Mouse (Mus musculus) heart, embryonic 13.5 days (tissue): Measurements from ENCODE around the gene Ccdc162. TPM values are rescaled to one million over a fixed set of nuclear protein-coding genes. Genes with fewer than 3 reads are reported as not detected.

Experiments
- ATAC-seq: fragments of 200-750 bp; cut with Nextera tagmentation; 2 replicates; pipeline ENCODE4 v1.8.0; 2017; ENCODE audit warnings: moderate TSS enrichment; ENCODE audit not compliant: insufficient number of reproducible peaks, low FRiP score, low TSS enrichment; ENCODE audit errors: extremely low read depth
- H3K27ac ChIP-seq: fragments of 300-500 bp; sonication (generic); replicated peaks from 2 replicates; pipeline ENCODE4 v1.5.1; 2015; ENCODE audit warnings: moderate library complexity, mild to moderate bottlenecking, inconsistent platforms
- H3K27me3 ChIP-seq: fragments of 300-500 bp; sonication (generic); replicated peaks from 2 replicates; pipeline ENCODE4 v1.6.1; 2015; ENCODE audit warnings: mild to moderate bottlenecking, inconsistent platforms
- H3K36me3 ChIP-seq: fragments of 300-500 bp; sonication (generic); 2 replicates; pipeline ENCODE4 v1.6.1; 2015; ENCODE audit warnings: mild to moderate bottlenecking, inconsistent platforms
- H3K4me1 ChIP-seq: fragments of 300-500 bp; sonication (generic); 2 replicates; pipeline ENCODE4 v1.6.1; 2015; ENCODE audit warnings: inconsistent platforms
- H3K4me2 ChIP-seq: fragments of 300-500 bp; sonication (generic); 2 replicates; pipeline ENCODE4 v1.6.1; 2015; ENCODE audit warnings: inconsistent platforms, mild to moderate bottlenecking, moderate library complexity
- H3K4me3 ChIP-seq: fragments of 300-500 bp; sonication (generic); 2 replicates; pipeline ENCODE4 v1.5.1; 2015; ENCODE audit warnings: moderate library complexity, mild to moderate bottlenecking, inconsistent platforms
- H3K9ac ChIP-seq: fragments of 300-500 bp; sonication (generic); 2 replicates; pipeline ENCODE4 v1.6.1; 2015; ENCODE audit warnings: inconsistent platforms, mild to moderate bottlenecking, moderate library complexity
- H3K9me3 ChIP-seq: fragments of 300-500 bp; sonication (generic); 2 replicates; pipeline ENCODE4 v1.6.1; 2016; ENCODE audit warnings: inconsistent platforms
- WGBS: fragments of 180-500 bp; shearing (Covaris S2); methylation state at CpG from one replicate; pipeline ENCODE4 v1.1.7; 2015; ENCODE audit warnings: mixed read lengths; 5-methylcytosine and 5-hydroxymethylcytosine counted together
- polyA plus RNA-seq: library from polyadenylated mRNA; unstranded; fragments of >200 nt; fragmentation: Nextera tagmentation; extraction: Ambion mirVana; gene quantifications from 2 replicates; pipeline ENCODE4 v1.2.1, GENCODE M21; 2015

Ccdc162 gene
- polyA plus RNA-seq, 1 experiment from 2014 or later = 0.27 TPM

DNA sequence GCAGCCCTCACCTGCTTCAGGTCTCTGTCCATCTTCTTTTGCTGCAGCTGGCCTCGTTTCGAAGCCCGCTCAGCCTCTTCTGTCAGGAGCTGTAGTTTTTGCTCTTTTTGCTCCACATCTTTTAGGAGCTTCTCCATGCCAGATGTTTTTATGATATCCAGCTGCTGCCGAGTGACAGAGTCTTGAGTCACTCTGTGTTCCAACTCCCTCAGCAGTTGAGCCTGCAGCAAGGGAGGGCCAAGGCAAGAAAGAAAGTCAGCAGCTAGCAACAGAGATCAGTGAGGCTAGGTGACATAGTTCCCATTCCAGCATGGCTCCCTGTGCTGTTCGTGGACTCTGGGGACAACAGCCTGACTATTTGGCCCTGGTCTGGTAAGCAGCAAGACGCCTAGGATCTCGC, 165.7 kb downstream of the Ccdc162 start:
- H3K9ac ChIP-seq = no peak overlapping the region
- H3K27ac ChIP-seq = no peak overlapping the region
- H3K4me3 ChIP-seq = no peak overlapping the region
- WGBS = 78% methylated on average over 7 of the region's 7 CpGs
- peaks cover 4% of the 10 kb centered on the region; the same call in 1 of the 2 replicates for H3K36me3 ChIP-seq
- no peaks in the 10 kb centered on the region for H3K27me3 ChIP-seq
- no peak for ATAC-seq
- H3K9me3 ChIP-seq = peaks cover 6% of the 10 kb centered on the region
- peaks cover 21% of the 10 kb centered on the region for H3K4me1 ChIP-seq
- no peak overlapping the region for H3K4me2 ChIP-seq

DNA sequence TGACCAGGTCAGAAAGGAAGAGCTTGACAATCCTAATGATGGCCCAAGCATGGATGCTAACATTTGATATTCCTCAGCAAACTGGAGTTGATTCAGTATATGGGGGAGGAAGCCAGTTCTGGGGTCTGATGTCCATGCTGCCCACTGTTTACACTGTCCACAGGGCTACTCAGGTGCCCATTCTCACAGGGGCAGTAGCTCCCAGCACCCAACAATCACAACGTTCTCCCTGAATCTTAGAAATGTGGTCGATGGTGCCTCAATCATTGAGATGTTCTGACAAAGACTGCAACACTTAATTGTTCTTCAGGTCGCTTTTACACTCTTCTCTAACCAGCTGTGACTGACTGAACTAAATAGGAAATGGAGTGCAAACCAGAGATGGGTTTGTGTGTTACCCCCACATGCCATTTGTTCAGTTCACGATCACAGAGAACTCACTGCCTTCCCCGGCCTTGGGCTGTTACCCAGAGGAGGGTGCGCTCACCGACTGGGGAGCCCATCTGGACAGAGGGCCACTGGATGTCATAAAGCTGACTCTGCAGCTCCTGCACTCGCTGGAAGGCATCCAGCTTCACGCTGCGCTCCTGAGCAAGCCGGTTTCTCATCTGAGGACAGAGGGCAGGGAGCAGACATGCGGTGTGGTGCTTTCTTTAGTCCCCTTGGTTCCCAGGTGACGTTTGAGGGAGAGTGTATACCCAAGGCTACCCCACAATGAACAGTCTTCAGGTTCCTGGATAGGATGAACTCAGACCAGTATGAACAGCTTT, 169.9 kb downstream of the Ccdc162 start:
- WGBS = 55% methylated on average over 13 of the region's 13 CpGs
- H3K36me3 ChIP-seq = peaks cover 4% of the 10 kb centered on the region; the same call in 1 of the 2 replicates
- peaks cover 6% of the 10 kb centered on the region for H3K9me3 ChIP-seq
- no peak overlapping the region for H3K27ac ChIP-seq
- H3K4me3 ChIP-seq = no peak overlapping the region
- peaks cover 16% of the 10 kb centered on the region for H3K4me1 ChIP-seq
- no peak overlapping the region for H3K9ac ChIP-seq
- no peak for ATAC-seq
- no peaks in the 10 kb centered on the region for H3K27me3 ChIP-seq
- H3K4me2 ChIP-seq = no peak overlapping the region

DNA sequence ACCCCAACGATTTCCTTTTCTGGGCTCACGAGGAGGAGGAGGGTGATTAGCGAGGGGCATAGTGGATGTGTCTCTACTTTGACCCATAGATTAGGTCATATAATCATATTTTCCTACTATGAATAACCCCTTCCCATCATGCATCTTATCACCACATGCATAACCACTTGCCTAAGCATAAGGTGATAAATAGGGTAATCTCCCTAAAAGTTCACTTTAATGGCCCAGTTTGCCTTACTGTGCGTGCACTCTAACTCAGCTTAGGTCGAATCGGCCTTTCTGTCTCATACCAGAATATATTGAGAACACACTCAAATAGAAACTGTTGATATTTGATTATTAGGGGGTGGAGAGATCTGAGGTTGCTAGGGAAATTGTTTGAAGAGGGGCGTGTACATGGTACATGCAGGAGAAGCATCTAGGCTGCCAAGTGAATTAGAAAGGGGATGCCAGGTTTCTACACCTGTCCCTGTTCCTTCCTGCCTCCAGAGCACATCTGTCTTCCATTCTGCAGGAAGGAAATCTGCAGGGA, 171.1 kb downstream of the Ccdc162 start:
- peaks cover 4% of the 10 kb centered on the region; the same call in 1 of the 2 replicates for H3K36me3 ChIP-seq
- no peak overlapping the region for H3K9ac ChIP-seq
- ATAC-seq = no peak
- no peaks in the 10 kb centered on the region for H3K27me3 ChIP-seq
- H3K9me3 ChIP-seq = peaks cover 6% of the 10 kb centered on the region
- H3K4me3 ChIP-seq = no peak overlapping the region
- H3K4me1 ChIP-seq = peaks cover 16% of the 10 kb centered on the region
- 49% methylated on average over 7 of the region's 7 CpGs for WGBS
- 0 out of 2 replicates have a peak overlapping the region, but pooled peaks have one; percentile 13 for H3K4me2 ChIP-seq
- H3K27ac ChIP-seq = no peak overlapping the region

- no peak overlapping the region for H3K27ac ChIP-seq
- 9% methylated on average over 7 of the region's 7 CpGs for WGBS
These were observed 171.8 kb downstream of the Ccdc162 start for GRCm38 (mm10) chr10:41544481-41545190.

DNA sequence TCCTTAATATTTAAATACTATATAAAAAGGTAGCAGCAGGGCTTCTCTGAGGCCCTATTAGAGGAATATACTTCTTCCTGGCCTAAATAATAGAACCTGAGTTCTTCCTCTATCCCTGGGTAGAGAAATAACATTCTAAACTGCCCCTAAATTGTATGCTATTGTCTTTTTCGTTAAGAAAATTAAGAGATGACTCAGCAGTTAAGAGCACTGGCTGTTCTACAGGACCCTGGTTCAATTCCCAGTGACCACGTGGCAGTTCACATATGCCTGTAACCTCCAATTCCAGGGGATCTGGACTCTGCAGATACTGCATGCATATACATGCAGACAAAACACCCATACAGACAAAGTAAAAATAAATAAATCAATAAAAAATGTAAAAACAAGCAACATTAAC, 172.6 kb downstream of the Ccdc162 start:
- Histone ChIP-seq H3K4me2 (no peak overlapping the region), H3K9me3 (peaks cover under 1% of the 10 kb centered on the region; the same call in 1 of the 2 replicates), H3K27me3 (no peaks in the 10 kb centered on the region), H3K27ac (no peak overlapping the region), H3K4me1 (peaks cover 16% of the 10 kb centered on the region), H3K9ac (no peak overlapping the region), H3K36me3 (peaks cover 6% of the 10 kb centered on the region), H3K4me3 (no peak overlapping the region)
- 68% methylated on average over 2 of the region's 2 CpGs for WGBS
- ATAC-seq = no peak

More at GRCm38 (mm10) chr10:41544481-41545190, 171.8 kb downstream of the Ccdc162 start:
- ATAC-seq = no peak
- Histone ChIP-seq H3K4me3 (no peak overlapping the region), H3K4me2 (peak overlapping the region; percentile 13; the same call in 1 of the 2 replicates), H3K9me3 (peaks cover 6% of the 10 kb centered on the region), H3K36me3 (peaks cover 4% of the 10 kb centered on the region), H3K9ac (0 out of 2 replicates have a peak overlapping the region, but pooled peaks have one; percentile 15), H3K4me1 (peaks cover 16% of the 10 kb centered on the region), H3K27me3 (no peaks in the 10 kb centered on the region)

GRCm38 (mm10) chr10:41543439-41543838, 173.0 kb downstream of the Ccdc162 start:
- H3K27me3 ChIP-seq = no peaks in the 10 kb centered on the region
- peaks cover 7% of the 10 kb centered on the region for H3K36me3 ChIP-seq
- no peak for ATAC-seq
- no peak overlapping the region for H3K4me3 ChIP-seq
- no peak overlapping the region for H3K9ac ChIP-seq
- no peak overlapping the region for H3K27ac ChIP-seq
- H3K4me1 ChIP-seq = peaks cover 16% of the 10 kb centered on the region
- H3K4me2 ChIP-seq = no peak overlapping the region
- WGBS = 70% methylated on average over 4 of the region's 4 CpGs
- no peaks in the 10 kb centered on the region for H3K9me3 ChIP-seq

DNA sequence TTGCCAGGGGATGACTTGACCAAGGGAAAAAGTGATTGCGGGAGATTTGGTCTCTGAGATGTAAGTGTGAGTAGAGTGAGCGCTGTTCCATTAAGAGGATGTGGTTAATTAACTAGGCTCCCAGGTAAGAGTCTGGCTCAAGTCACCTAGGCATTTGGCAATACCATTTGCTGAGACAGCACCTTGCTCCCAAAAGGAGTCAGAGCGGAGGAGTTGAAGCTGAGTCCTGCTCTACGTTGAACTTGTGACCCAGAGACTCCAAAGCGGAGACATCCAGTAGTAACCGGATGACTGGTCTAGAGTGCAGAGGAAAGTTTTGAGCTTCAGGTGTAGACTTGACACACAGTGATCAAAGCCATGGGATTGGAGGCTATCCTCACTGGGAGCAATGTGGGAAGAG, 174.4 kb downstream of the Ccdc162 start:
- no peak overlapping the region for H3K4me2 ChIP-seq
- H3K9me3 ChIP-seq = no peaks in the 10 kb centered on the region
- no peak overlapping the region for H3K27ac ChIP-seq
- H3K4me1 ChIP-seq = peaks cover 16% of the 10 kb centered on the region
- H3K4me3 ChIP-seq = no peak overlapping the region
- no peak for ATAC-seq
- no peaks in the 10 kb centered on the region for H3K27me3 ChIP-seq
- no peak overlapping the region for H3K9ac ChIP-seq
- 91% methylated on average over 6 of the region's 6 CpGs for WGBS
- H3K36me3 ChIP-seq = peaks cover 18% of the 10 kb centered on the region

GRCm38 (mm10) chr10:41538986-41539385, 177.4 kb downstream of the Ccdc162 start:
- peaks cover 49% of the 10 kb centered on the region for H3K36me3 ChIP-seq
- H3K4me1 ChIP-seq = no peaks in the 10 kb centered on the region
- H3K9me3 ChIP-seq = no peaks in the 10 kb centered on the region
- no peak overlapping the region for H3K4me3 ChIP-seq
- H3K9ac ChIP-seq = no peak overlapping the region
- H3K4me2 ChIP-seq = no peak overlapping the region
- no peak for ATAC-seq
- H3K27me3 ChIP-seq = no peaks in the 10 kb centered on the region
- H3K27ac ChIP-seq = no peak overlapping the region
- WGBS = 87% methylated on average over 4 of the region's 4 CpGs

GRCm38 (mm10) chr10:41537983-41538330, 178.5 kb downstream of the Ccdc162 start:
- no peak for ATAC-seq
- WGBS = 85% methylated on average over 3 of the region's 3 CpGs

GRCm38 (mm10) chr10:41537226-41537982, 179.0 kb downstream of the Ccdc162 start:
- Histone ChIP-seq H3K9ac (no peak overlapping the region), H3K9me3 (no peaks in the 10 kb centered on the region), H3K27me3 (no peaks in the 10 kb centered on the region), H3K4me1 (no peaks in the 10 kb centered on the region), H3K36me3 (peaks cover 65% of the 10 kb centered on the region), H3K27ac (no peak overlapping the region), H3K4me2 (no peak overlapping the region), H3K4me3 (no peak overlapping the region)
- 94% methylated on average over 4 of the region's 4 CpGs for WGBS
- ATAC-seq = no peak

More at GRCm38 (mm10) chr10:41537983-41538330, 178.5 kb downstream of the Ccdc162 start:
- no peaks in the 10 kb centered on the region for H3K4me1 ChIP-seq
- H3K4me2 ChIP-seq = no peak overlapping the region
- no peak overlapping the region for H3K9ac ChIP-seq
- H3K27ac ChIP-seq = no peak overlapping the region
- H3K36me3 ChIP-seq = peaks cover 59% of the 10 kb centered on the region
- no peaks in the 10 kb centered on the region for H3K9me3 ChIP-seq
- no peaks in the 10 kb centered on the region for H3K27me3 ChIP-seq
- H3K4me3 ChIP-seq = no peak overlapping the region

- no peak overlapping the region for H3K4me2 ChIP-seq
- no peaks in the 10 kb centered on the region for H3K4me1 ChIP-seq
- H3K36me3 ChIP-seq = peaks cover 67% of the 10 kb centered on the region
- H3K27me3 ChIP-seq = no peaks in the 10 kb centered on the region
- 91% methylated on average over 1 of the region's 1 CpGs for WGBS
- ATAC-seq = no peak
- H3K9me3 ChIP-seq = no peaks in the 10 kb centered on the region
- no peak overlapping the region for H3K9ac ChIP-seq
- H3K27ac ChIP-seq = no peak overlapping the region
- H3K4me3 ChIP-seq = no peak overlapping the region
These were observed 179.7 kb downstream of the Ccdc162 start for GRCm38 (mm10) chr10:41536714-41537113.
